Mouse (Mus musculus) leukemia stem cell, adult 10-12 weeks (primary cell): ENCODE data around the gene Hist1h2ag. TPM values are rescaled to one million over a fixed set of nuclear protein-coding genes. Genes with fewer than 3 reads are reported as not detected.

Experiments used
- polyA plus RNA-seq: library from polyadenylated mRNA; stranded (reverse); fragments of >175 nt; gene quantifications from 2 replicates; pipeline ENCODE4 v1.2.3, GENCODE M21; 2012; ENCODE audit warnings: low replicate concordance

The Hist1h2ag gene
- polyA plus RNA-seq = 21.1 and 21.8 TPM in 2 replicates

GRCm38 (mm10) chr13:22042568-22043502 lies at the start of gene Hist1h2ag, which contains the start of gene Hist1h2bj:
Hist1h2ag (minus strand) TSS chr13:22042944.
Hist1h2bj (plus strand) TSS chr13:22043214.

GRCm38 (mm10) chr13:22084140-22084539 lies 41.4 kb upstream of the Hist1h2ag start, which contains the start of gene Vmn1r188:
Vmn1r188 (plus strand) TSS chr13:22084440.

DNA sequence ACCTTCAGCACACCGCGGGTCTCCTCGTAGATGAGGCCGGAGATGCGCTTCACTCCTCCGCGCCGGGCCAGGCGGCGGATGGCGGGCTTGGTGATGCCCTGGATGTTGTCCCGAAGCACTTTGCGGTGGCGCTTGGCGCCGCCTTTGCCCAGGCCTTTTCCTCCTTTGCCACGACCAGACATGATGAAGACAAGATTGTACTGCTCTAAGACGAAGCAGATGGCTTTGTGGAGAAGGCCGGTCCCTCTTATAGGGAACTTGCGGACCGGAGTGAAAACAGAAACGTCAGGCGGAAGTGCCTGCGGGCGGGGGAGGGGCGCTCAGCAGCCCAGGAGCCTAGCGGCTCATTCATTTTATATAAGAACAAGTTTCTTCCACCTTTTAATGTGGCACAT lies 1.6 kb downstream of the Hist1h2ag start, which contains the start of gene Hist1h4i:
Gene Hist1h4i, minus strand, starts transcription at position 221 of the 395 bp plus-strand sequence.

DNA sequence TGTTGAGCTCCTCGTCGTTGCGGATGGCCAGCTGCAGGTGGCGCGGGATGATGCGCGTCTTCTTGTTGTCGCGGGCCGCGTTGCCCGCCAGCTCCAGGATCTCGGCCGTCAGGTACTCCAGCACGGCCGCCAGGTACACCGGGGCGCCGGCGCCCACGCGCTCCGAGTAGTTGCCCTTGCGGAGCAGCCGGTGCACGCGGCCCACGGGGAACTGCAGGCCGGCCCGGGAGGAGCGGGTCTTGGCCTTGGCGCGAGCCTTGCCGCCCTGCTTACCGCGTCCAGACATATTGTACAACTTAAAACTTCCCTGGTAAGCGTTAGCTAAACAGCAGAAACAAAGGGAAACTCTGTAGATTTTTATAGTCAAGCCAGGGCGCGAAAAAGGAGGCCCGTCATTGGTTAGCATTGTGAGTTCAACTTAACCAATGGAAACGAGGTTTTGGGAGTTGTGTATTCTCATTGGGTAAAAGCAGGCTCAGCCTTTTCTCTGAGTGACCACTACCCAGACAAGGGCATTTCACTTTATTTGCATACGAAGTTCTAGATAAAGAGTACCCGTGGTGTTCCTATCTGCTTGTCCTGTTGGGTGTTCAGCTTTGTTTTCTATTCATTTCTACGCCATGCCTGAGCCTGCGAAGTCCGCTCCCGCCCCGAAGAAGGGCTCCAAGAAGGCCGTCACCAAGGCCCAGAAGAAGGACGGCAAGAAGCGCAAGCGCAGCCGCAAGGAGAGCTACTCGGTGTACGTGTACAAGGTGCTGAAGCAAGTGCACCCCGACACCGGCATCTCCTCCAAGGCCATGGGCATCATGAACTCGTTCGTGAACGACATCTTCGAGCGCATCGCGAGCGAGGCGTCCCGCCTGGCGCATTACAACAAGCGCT lies 7.2 kb downstream of the Hist1h2ag start, which contains the start of the genes Hist1h2ah and Hist1h2bk:
Gene Hist1h2ah, minus strand, starts transcription at position 302 of the 882 bp plus-strand sequence.
Gene Hist1h2bk, plus strand, starts transcription at position 604 of the 882 bp plus-strand sequence.

DNA sequence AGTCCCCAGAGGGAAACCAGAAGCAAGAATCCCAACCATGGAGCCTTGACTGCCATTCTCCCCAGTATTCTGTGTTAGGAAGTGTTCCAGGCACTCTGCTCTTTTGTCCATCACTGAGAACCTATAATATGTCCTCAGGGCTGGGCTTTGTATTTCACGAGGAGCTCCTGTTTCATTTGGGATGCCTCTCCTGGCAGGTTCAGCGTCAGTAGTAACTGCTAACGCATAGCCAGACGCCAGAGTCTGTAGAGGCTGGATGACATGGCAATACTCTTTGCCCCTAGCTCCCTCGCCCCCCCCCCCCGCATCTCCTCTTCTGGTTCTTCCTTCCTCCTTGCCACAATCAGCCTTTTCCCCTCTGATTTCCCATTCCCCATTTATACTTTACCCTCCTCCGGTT lies 33.1 kb downstream of the Hist1h2ag start, which contains the start of gene Prss16:
Gene Prss16, minus strand, starts transcription at position 101 of the 400 bp plus-strand sequence.

Other genes with a start within 250 kb of the Hist1h2ag start
- gene Hist1h2bq, start 232.7 kb downstream of the Hist1h2ag start, polyA plus RNA-seq = 6.5 and 15.6 TPM in 2 replicates
- gene Hist1h2ao, start 232.5 kb downstream of the Hist1h2ag start, polyA plus RNA-seq = 23,509 and 33,455 TPM in 2 replicates
- 65.5 and 70.3 TPM in 2 replicates for gene Hist1h4m, start 231.2 kb downstream of the Hist1h2ag start, polyA plus RNA-seq
- gene Hist1h4n, start 210.7 kb downstream of the Hist1h2ag start, polyA plus RNA-seq = 2.9 and 3.1 TPM in 2 replicates
- 6,280 and 19,065 TPM in 2 replicates for gene Hist1h2ap, start 209.4 kb downstream of the Hist1h2ag start, polyA plus RNA-seq
- gene Hist1h2br, start 209.2 kb downstream of the Hist1h2ag start, polyA plus RNA-seq = 6.3 and 15.4 TPM in 2 replicates
- not detected in 2 replicates for gene Zfp184, start 97.8 kb downstream of the Hist1h2ag start, polyA plus RNA-seq
- gene Pom121l2, start 61.8 kb downstream of the Hist1h2ag start, polyA plus RNA-seq = not detected in 2 replicates
- 0.07 TPM in 1 of 2 replicates, not detected in the other for gene Prss16, start 33.2 kb downstream of the Hist1h2ag start, polyA plus RNA-seq
- gene Hist1h2ah, start 7.4 kb downstream of the Hist1h2ag start, polyA plus RNA-seq = 5.0 and 29.7 TPM in 2 replicates
- gene Hist1h2bk, start 7.1 kb downstream of the Hist1h2ag start, polyA plus RNA-seq = 7.6 and 12.2 TPM in 2 replicates
- gene Hist1h4i, start 1.6 kb downstream of the Hist1h2ag start, polyA plus RNA-seq = 26.0 and 32.7 TPM in 2 replicates
- gene Hist1h2bj, start 270 bp upstream of the Hist1h2ag start, polyA plus RNA-seq = 10.3 and 18.2 TPM in 2 replicates
- not detected in 2 replicates for gene Vmn1r188, start 41.5 kb upstream of the Hist1h2ag start, polyA plus RNA-seq
- not detected in 2 replicates for gene Vmn1r189, start 62.9 kb upstream of the Hist1h2ag start, polyA plus RNA-seq
- not detected in 2 replicates for gene Vmn1r191, start 141.0 kb upstream of the Hist1h2ag start, polyA plus RNA-seq
- gene Vmn1r192, start 148.2 kb upstream of the Hist1h2ag start, polyA plus RNA-seq = not detected in 2 replicates
- not detected in 2 replicates for gene Vmn1r193, start 180.2 kb upstream of the Hist1h2ag start, polyA plus RNA-seq
- not detected in 2 replicates for gene Vmn1r194, start 201.3 kb upstream of the Hist1h2ag start, polyA plus RNA-seq
- not detected in 2 replicates for gene Vmn1r195, start 227.6 kb upstream of the Hist1h2ag start, polyA plus RNA-seq
- gene Vmn1r196, start 247.0 kb upstream of the Hist1h2ag start, polyA plus RNA-seq = not detected in 2 replicates